Mouse (Mus musculus): ENCODE results near the gene Rabepk.

GRCm38 (mm10) chr2:34764801-34765200, 34.9 kb downstream of the Rabepk start:
- TF ChIP-seq CTCF (IDR thresholded peaks at IDR 0.05; ENCODE audit: borderline replicate concordance, extremely low read depth, insufficient read depth, insufficient read length) (no peak), POLR2A (IDR thresholded peaks at IDR 0.05; ENCODE audit: borderline replicate concordance, extremely low read depth, insufficient read depth, insufficient read length, poor library complexity, severe bottlenecking) (no peak)
